Comparison of ENCODE assay signal across 18 mouse cellular contexts in the genomic region with DNA sequence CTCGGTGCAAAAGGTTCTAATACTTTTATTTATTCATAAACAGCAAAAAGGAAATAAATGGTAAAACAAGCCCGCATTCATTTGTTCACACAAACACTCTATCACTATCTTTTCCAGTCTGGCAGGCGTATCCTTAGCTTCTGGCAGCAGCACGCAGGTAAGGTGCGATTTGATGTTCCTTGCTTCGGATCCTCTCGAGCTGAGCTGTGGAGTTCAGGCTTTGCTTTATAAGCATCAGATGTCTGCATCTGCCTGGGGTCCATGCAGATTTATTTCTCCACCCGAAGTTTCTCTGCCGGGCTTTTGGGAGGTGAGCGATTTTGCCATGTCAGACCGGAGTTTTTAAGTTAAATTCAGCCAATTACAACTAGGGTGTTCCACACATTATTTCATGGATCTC. TPM values are rescaled to one million over a fixed set of nuclear protein-coding genes. Genes with fewer than 3 reads are reported as not detected.
DNase-seq lines count a peak whose midpoint lies in the region; ATAC-seq and TF ChIP-seq lines count a peak whose summit lies in the region.
"Had no signal": no experiment of that assay in that cellular context is flagged by ENCODE, and none has a peak within 500 bp of the region (broad histone marks: within the 10 kb centered on the region; RNA-seq: fewer than 3 reads in every experiment).

No protein-coding gene starts in this region.

- DNase-seq in lung, postnatal 25 days (ENCODE audit: low spot score), result no peak
- DNase-seq in liver, embryonic 11.5 days (ENCODE audit: low spot score), result no peak
- no peak for DNase-seq in cerebellum, adult 9-11 months
- no peak for DNase-seq in hindbrain, postnatal 0 days (ENCODE audit: low spot score)
- no peak for DNase-seq in cerebellum, adult 11-12 months
- DNase-seq: adrenal gland, postnatal 10 days; cerebellum, adult 2 months; cerebellum, postnatal 25 days; forebrain, postnatal 0 days; kidney, adult 9 months; kidney, postnatal 14 days; layer of hippocampus, adult 9-11 months; midbrain, embryonic 14.5 days had no signal

- peak overlapping the region; percentile 72 for H3K27ac ChIP-seq in lung, embryonic 16.5 days (ENCODE audit: low read length)
- peak overlapping the region; percentile 43 for H3K27ac ChIP-seq in liver, embryonic 11.5 days (ENCODE audit: low read depth, low read length)
- peak overlapping the region; percentile 86 for H3K27ac ChIP-seq in liver, embryonic 16.5 days (ENCODE audit: low read length)
- H3K27ac ChIP-seq in hindbrain, postnatal 0 days, result no peak overlapping the region

- no peaks in the 10 kb centered on the region for H3K9me3 ChIP-seq in lung, embryonic 16.5 days (ENCODE audit: control insufficient read depth, low read length)
- H3K9me3 ChIP-seq in liver, embryonic 11.5 days (ENCODE audit: control insufficient read depth, low read length), result no peaks in the 10 kb centered on the region
- no peaks in the 10 kb centered on the region for H3K9me3 ChIP-seq in liver, embryonic 16.5 days (replicated peaks; ENCODE audit: control insufficient read depth, low read length)
- no peaks in the 10 kb centered on the region for H3K9me3 ChIP-seq in hindbrain, postnatal 0 days (ENCODE audit: low read length)

- WGBS in lung, embryonic 16.5 days, result 40% methylated on average over 11 of the region's 11 CpGs
- WGBS in liver, embryonic 11.5 days, result 45% methylated on average over 11 of the region's 11 CpGs
- WGBS in liver, embryonic 16.5 days (ENCODE audit: insufficient replicate concordance), result 38% methylated on average over 11 of the region's 11 CpGs
- 83% methylated on average over 11 of the region's 11 CpGs for WGBS in hindbrain, postnatal 0 days

- no peak overlapping the region for H3K4me2 ChIP-seq in lung, embryonic 16.5 days (ENCODE audit: low read depth, low read length)
- H3K4me2 ChIP-seq in liver, embryonic 11.5 days, result peak overlapping the region; percentile 50
- H3K4me2 ChIP-seq in liver, embryonic 16.5 days (ENCODE audit: low read depth, low read length), result peak overlapping the region; percentile 47
- no peak overlapping the region for H3K4me2 ChIP-seq in hindbrain, postnatal 0 days (ENCODE audit: low read depth, low read length)

- no peaks in the 10 kb centered on the region for H3K27me3 ChIP-seq in lung, embryonic 16.5 days (ENCODE audit: control insufficient read depth, insufficient read depth, low read depth, low read length)
- no peaks in the 10 kb centered on the region for H3K27me3 ChIP-seq in liver, embryonic 11.5 days (replicated peaks; ENCODE audit: control insufficient read depth, insufficient read depth, low read length)
- H3K27me3 ChIP-seq in liver, embryonic 16.5 days (ENCODE audit: control insufficient read depth, insufficient read depth, low read depth, low read length), result no peaks in the 10 kb centered on the region
- H3K27me3 ChIP-seq in hindbrain, postnatal 0 days (ENCODE audit: insufficient read depth, low read length), result no peaks in the 10 kb centered on the region

- no peaks in the 10 kb centered on the region for H3K36me3 ChIP-seq in lung, embryonic 16.5 days (ENCODE audit: control insufficient read depth, insufficient read depth, low read length)
- H3K36me3 ChIP-seq in liver, embryonic 11.5 days (ENCODE audit: control insufficient read depth, insufficient read depth, low read length), result no peaks in the 10 kb centered on the region
- no peaks in the 10 kb centered on the region for H3K36me3 ChIP-seq in liver, embryonic 16.5 days (ENCODE audit: control insufficient read depth, insufficient read depth)
- no peaks in the 10 kb centered on the region for H3K36me3 ChIP-seq in hindbrain, postnatal 0 days (ENCODE audit: insufficient read depth, low read length)

- no peak for TF ChIP-seq CTCF in hindbrain, postnatal 0 days (IDR thresholded peaks at IDR 0.05; ENCODE audit: low read depth)

- H3K9ac ChIP-seq in lung, embryonic 16.5 days (ENCODE audit: low read length), result no peak overlapping the region
- H3K9ac ChIP-seq in liver, embryonic 11.5 days (ENCODE audit: low read depth, low read length), result no peak overlapping the region
- H3K9ac ChIP-seq in liver, embryonic 16.5 days (ENCODE audit: low read depth, low read length), result no peak overlapping the region
- no peak overlapping the region for H3K9ac ChIP-seq in hindbrain, postnatal 0 days (replicated peaks; ENCODE audit: low read length)
- H3K9ac ChIP-seq: forebrain, postnatal 0 days had no signal

- no peaks in the 10 kb centered on the region for H3K4me1 ChIP-seq in lung, embryonic 16.5 days (replicated peaks; ENCODE audit: control insufficient read depth, insufficient read depth, low read length)
- peaks cover 4% of the 10 kb centered on the region for H3K4me1 ChIP-seq in liver, embryonic 11.5 days (replicated peaks; ENCODE audit: control insufficient read depth, insufficient read depth, low read length)
- H3K4me1 ChIP-seq in liver, embryonic 16.5 days (ENCODE audit: control insufficient read depth, low read depth, low read length), result peaks cover 16% of the 10 kb centered on the region
- H3K4me1 ChIP-seq in hindbrain, postnatal 0 days (ENCODE audit: insufficient read depth, low read length), result no peaks in the 10 kb centered on the region

- ATAC-seq in lung, embryonic 16.5 days (ENCODE audit: low read depth), result no peak
- peak; percentile 53 for ATAC-seq in liver, embryonic 11.5 days (replicated peaks; ENCODE audit: low FRiP score)
- peak; percentile 48 for ATAC-seq in liver, embryonic 16.5 days (ENCODE audit: low read depth)
- no peak for ATAC-seq in hindbrain, postnatal 0 days
- ATAC-seq: forebrain, postnatal 0 days; intestine, postnatal 0 days; Patski had no signal

- H3K4me3 ChIP-seq in lung, embryonic 16.5 days (ENCODE audit: low read length), result no peak overlapping the region
- no peak overlapping the region for H3K4me3 ChIP-seq in liver, embryonic 11.5 days (ENCODE audit: low read depth, low read length)
- no peak overlapping the region for H3K4me3 ChIP-seq in liver, embryonic 16.5 days (ENCODE audit: low read depth, low read length)
- H3K4me3 ChIP-seq in hindbrain, postnatal 0 days (ENCODE audit: low read length), result no peak overlapping the region

RNA-seq across cellular contexts. Expression of a gene that starts 16.3 kb away (rescaled TPM):
- polyA plus RNA-seq in lung, embryonic 16.5 days (2015; fragmentation: Nextera tagmentation; extraction: Ambion mirVana), result 0.91 and 1.8 TPM in 2 replicates
- 1.1 and 2.7 TPM in 2 replicates for polyA plus RNA-seq in liver, embryonic 11.5 days (2014; fragmentation: Nextera tagmentation; extraction: Ambion mirVana)
- polyA plus RNA-seq in liver, embryonic 16.5 days (2015; fragmentation: Nextera tagmentation; extraction: Ambion mirVana), result 2.2 and 2.6 TPM in 2 replicates
- 0.14 and 0.37 TPM in 2 replicates for total RNA-seq in hindbrain, postnatal 0 days (2014; rRNA removed)
- polyA plus RNA-seq in hindbrain, postnatal 0 days (2015; fragmentation: Nextera tagmentation; extraction: Ambion mirVana), result 0.81 and 1.2 TPM in 2 replicates
- polyA plus RNA-seq: Patski had no signal

RNA-seq across cellular contexts. Expression of a gene that starts 35.9 kb away (rescaled TPM):
- 8.1 and 9.4 TPM in 2 replicates for polyA plus RNA-seq in lung, embryonic 16.5 days (2015; fragmentation: Nextera tagmentation; extraction: Ambion mirVana)
- 0.64 and 0.80 TPM in 2 replicates for polyA plus RNA-seq in liver, embryonic 11.5 days (2014; fragmentation: Nextera tagmentation; extraction: Ambion mirVana)
- 4.3 and 5.6 TPM in 2 replicates for polyA plus RNA-seq in liver, embryonic 16.5 days (2015; fragmentation: Nextera tagmentation; extraction: Ambion mirVana)
- not detected in 2 replicates for total RNA-seq in hindbrain, postnatal 0 days (2014; rRNA removed)
- 0.08 and 0.09 TPM in 2 replicates for polyA plus RNA-seq in hindbrain, postnatal 0 days (2015; fragmentation: Nextera tagmentation; extraction: Ambion mirVana)
- polyA plus RNA-seq: neural tube, embryonic 14.5 days; Patski had no signal

Comparison
In these comparisons a context has a peak if more than half of its experiments do, and no peak if none do; other contexts are left out.
1. ATAC-seq: peak in liver, embryonic 11.5 days (single experiment) and liver, embryonic 16.5 days (single experiment); none in lung, embryonic 16.5 days (single experiment) and hindbrain, postnatal 0 days (single experiment).
2. H3K4me2 ChIP-seq: peak in liver, embryonic 11.5 days (single experiment) and liver, embryonic 16.5 days (single experiment); none in lung, embryonic 16.5 days (single experiment) and hindbrain, postnatal 0 days (single experiment).